Mouse (Mus musculus): ENCODE results near the gene Srsf4. TPM values are rescaled to one million over a fixed set of nuclear protein-coding genes. Genes with fewer than 3 reads are reported as not detected.

The Srsf4 gene
- total RNA-seq, 2 experiments from 2014 or later, result 74.7 to 114 TPM

GRCm38 (mm10) chr4:131861341-131861739 lies 12.1 kb upstream of the Srsf4 start:
- ATAC-seq (replicated peaks; ENCODE audit: low FRiP score, low TSS enrichment, poor library complexity, severe bottlenecking), result 0 out of 2 replicates have a peak, but pooled peaks have one; percentile 9

GRCm38 (mm10) chr4:131872672-131873292 lies 635 bp upstream of the Srsf4 start:
- no peak for ATAC-seq (replicated peaks; ENCODE audit: low FRiP score, low TSS enrichment, poor library complexity, severe bottlenecking)

GRCm38 (mm10) chr4:131874169-131874536 lies 736 bp downstream of the Srsf4 start:
- ATAC-seq (replicated peaks; ENCODE audit: low FRiP score, low TSS enrichment, poor library complexity, severe bottlenecking), result peak; percentile 27

GRCm38 (mm10) chr4:131874567-131874966 lies 1.1 kb downstream of the Srsf4 start:
- no peak for ATAC-seq (replicated peaks; ENCODE audit: low FRiP score, low TSS enrichment, poor library complexity, severe bottlenecking)

GRCm38 (mm10) chr4:131875242-131875641 lies 1.8 kb downstream of the Srsf4 start:
- ATAC-seq (replicated peaks; ENCODE audit: low FRiP score, low TSS enrichment, poor library complexity, severe bottlenecking), result no peak

GRCm38 (mm10) chr4:131876836-131877235 lies 3.4 kb downstream of the Srsf4 start:
- ATAC-seq (replicated peaks; ENCODE audit: low FRiP score, low TSS enrichment, poor library complexity, severe bottlenecking), result no peak

- ATAC-seq (replicated peaks; ENCODE audit: low FRiP score, low TSS enrichment, poor library complexity, severe bottlenecking), result no peak
Measured at GRCm38 (mm10) chr4:131879692-131880091, 6.3 kb downstream of the Srsf4 start.

GRCm38 (mm10) chr4:131881306-131881705 lies 7.9 kb downstream of the Srsf4 start:
- no peak for ATAC-seq (replicated peaks; ENCODE audit: low FRiP score, low TSS enrichment, poor library complexity, severe bottlenecking)

- no peak for ATAC-seq (replicated peaks; ENCODE audit: low FRiP score, low TSS enrichment, poor library complexity, severe bottlenecking)
Measured at GRCm38 (mm10) chr4:131883571-131883970, 10.2 kb downstream of the Srsf4 start.

GRCm38 (mm10) chr4:131885376-131885775 lies 12.0 kb downstream of the Srsf4 start:
- ATAC-seq (replicated peaks; ENCODE audit: low FRiP score, low TSS enrichment, poor library complexity, severe bottlenecking), result no peak

GRCm38 (mm10) chr4:131888564-131888963 lies 15.1 kb downstream of the Srsf4 start:
- ATAC-seq (replicated peaks; ENCODE audit: low FRiP score, low TSS enrichment, poor library complexity, severe bottlenecking), result peak; percentile 84

GRCm38 (mm10) chr4:131890692-131891091 lies 17.3 kb downstream of the Srsf4 start:
- no peak for ATAC-seq (replicated peaks; ENCODE audit: low FRiP score, low TSS enrichment, poor library complexity, severe bottlenecking)

GRCm38 (mm10) chr4:131897109-131897508 lies 23.7 kb downstream of the Srsf4 start:
- ATAC-seq (replicated peaks; ENCODE audit: low FRiP score, low TSS enrichment, poor library complexity, severe bottlenecking), result no peak

- ATAC-seq (replicated peaks; ENCODE audit: low FRiP score, low TSS enrichment, poor library complexity, severe bottlenecking), result no peak
Measured at GRCm38 (mm10) chr4:131897787-131898186, 24.4 kb downstream of the Srsf4 start.

GRCm38 (mm10) chr4:131898503-131899179 lies 25.2 kb downstream of the Srsf4 start:
- no peak for ATAC-seq (replicated peaks; ENCODE audit: low FRiP score, low TSS enrichment, poor library complexity, severe bottlenecking)

GRCm38 (mm10) chr4:131899180-131899554 lies 25.8 kb downstream of the Srsf4 start:
- no peak for ATAC-seq (replicated peaks; ENCODE audit: low FRiP score, low TSS enrichment, poor library complexity, severe bottlenecking)

GRCm38 (mm10) chr4:131901090-131901489 lies 27.7 kb downstream of the Srsf4 start:
- no peak for ATAC-seq (replicated peaks; ENCODE audit: low FRiP score, low TSS enrichment, poor library complexity, severe bottlenecking)

- peak; percentile 69; the same call in 1 of the 2 replicates for ATAC-seq (replicated peaks; ENCODE audit: low FRiP score, low TSS enrichment, poor library complexity, severe bottlenecking)
Measured at GRCm38 (mm10) chr4:131904478-131904877, 31.1 kb downstream of the Srsf4 start.

- no peak for ATAC-seq (replicated peaks; ENCODE audit: low FRiP score, low TSS enrichment, poor library complexity, severe bottlenecking)
Measured at GRCm38 (mm10) chr4:131906423-131906822, 33.0 kb downstream of the Srsf4 start.

- no peak for ATAC-seq (replicated peaks; ENCODE audit: low FRiP score, low TSS enrichment, poor library complexity, severe bottlenecking)
Measured at GRCm38 (mm10) chr4:131907912-131908311, 34.5 kb downstream of the Srsf4 start.
